Mouse (Mus musculus): ENCODE data around the gene Cacna1i.

GRCm38 (mm10) chr15:80255646-80256121, 31.4 kb upstream of the Cacna1i start:
- no peak for TF ChIP-seq GATA1 (IDR thresholded peaks at IDR 0.05; ENCODE audit: borderline replicate concordance, low read length)
- TF ChIP-seq FLI1 (IDR thresholded peaks at IDR 0.05; ENCODE audit: low read length): no peak
